Mouse (Mus musculus): ENCODE results near the gene Hcrtr1. TPM values are rescaled to one million over a fixed set of nuclear protein-coding genes. Genes with fewer than 3 reads are reported as not detected.

Gene Hcrtr1
- total RNA-seq, 1 experiment: 0.22 TPM

GRCm38 (mm10) chr4:130082211-130082610 is 56.9 kb downstream of the Hcrtr1 start:
- H3K4me3 ChIP-seq (ENCODE audit: insufficient read depth in 1 of 2, low read depth in 1 of 2, low read length in 2 of 2, poor library complexity in 1 of 2, severe bottlenecking in 1 of 2): no peak overlapping the region
- H3K9me3 ChIP-seq (ENCODE audit: control insufficient read depth, insufficient read depth, low read depth, low read length): no peaks in the 10 kb centered on the region
- no peaks in the 10 kb centered on the region for H3K36me3 ChIP-seq (ENCODE audit: control insufficient read depth, insufficient read depth, low read length, poor library complexity, severe bottlenecking)
- no peak overlapping the region for H3K9ac ChIP-seq (ENCODE audit: insufficient read depth, low read depth, low read length, poor library complexity, severe bottlenecking)
- in situ Hi-C loops (cut with MboI; ENCODE audit: low sequenced_read_pairs in 2 of 2, unreplicated experiment in 2 of 2): no loop called here
- TF ChIP-seq ZNF384 (IDR thresholded peaks at IDR 0.05; ENCODE audit: low read depth, low read length) (no peak), CHD2 (IDR thresholded peaks at IDR 0.05; ENCODE audit: low read depth, low read length) (no peak), MAFK (IDR thresholded peaks at IDR 0.05; ENCODE audit: insufficient read depth, low read depth, low read length) (no peak), HCFC1 (IDR thresholded peaks at IDR 0.05; ENCODE audit: borderline replicate concordance, insufficient read depth, low read length) (no peak), ZC3H11A (IDR thresholded peaks at IDR 0.05; ENCODE audit: borderline replicate concordance, low read depth, low read length) (no peak)
- no peak overlapping the region for H3K27ac ChIP-seq (ENCODE audit: insufficient read depth, low read depth, low read length, poor library complexity, severe bottlenecking)
- no peak for DNase-seq (ENCODE audit: low read depth, low spot score)
- no peaks in the 10 kb centered on the region; a peak in 1 of 4 replicates for H3K4me1 ChIP-seq (ENCODE audit: control insufficient read depth in 2 of 2, insufficient read depth in 2 of 2, low read length in 2 of 2, poor library complexity in 1 of 2)

- H3K9me3 ChIP-seq (ENCODE audit: control insufficient read depth, insufficient read depth, low read depth, low read length): no peaks in the 10 kb centered on the region
- no peak for DNase-seq (ENCODE audit: low read depth, low spot score)
- H3K27ac ChIP-seq (ENCODE audit: insufficient read depth, low read depth, low read length, poor library complexity, severe bottlenecking): no peak overlapping the region
- no peaks in the 10 kb centered on the region; a peak in 1 of 4 replicates for H3K4me1 ChIP-seq (ENCODE audit: control insufficient read depth in 2 of 2, insufficient read depth in 2 of 2, low read length in 2 of 2, poor library complexity in 1 of 2)
- TF ChIP-seq HCFC1 (IDR thresholded peaks at IDR 0.05; ENCODE audit: borderline replicate concordance, insufficient read depth, low read length) (no peak), MAFK (IDR thresholded peaks at IDR 0.05; ENCODE audit: insufficient read depth, low read depth, low read length) (no peak), ZC3H11A (IDR thresholded peaks at IDR 0.05; ENCODE audit: borderline replicate concordance, low read depth, low read length) (no peak), CHD2 (IDR thresholded peaks at IDR 0.05; ENCODE audit: low read depth, low read length) (no peak), ZNF384 (IDR thresholded peaks at IDR 0.05; ENCODE audit: low read depth, low read length) (no peak)
- H3K36me3 ChIP-seq (ENCODE audit: control insufficient read depth, insufficient read depth, low read length, poor library complexity, severe bottlenecking): no peaks in the 10 kb centered on the region
- in situ Hi-C loops (cut with MboI; ENCODE audit: low sequenced_read_pairs in 2 of 2, unreplicated experiment in 2 of 2): no loop called here
- H3K4me3 ChIP-seq (ENCODE audit: insufficient read depth in 1 of 2, low read depth in 1 of 2, low read length in 2 of 2, poor library complexity in 1 of 2, severe bottlenecking in 1 of 2): no peak overlapping the region
- H3K9ac ChIP-seq (ENCODE audit: insufficient read depth, low read depth, low read length, poor library complexity, severe bottlenecking): no peak overlapping the region
These were observed 57.6 kb downstream of the Hcrtr1 start for GRCm38 (mm10) chr4:130081345-130082190.

Other genes with a start within 250 kb of the Hcrtr1 start
- gene Spocd1, start 210.1 kb downstream of the Hcrtr1 start, total RNA-seq (2012; rRNA removed): 0.13 and 0.21 TPM in 2 replicates
- gene Adgrb2, start 154.5 kb downstream of the Hcrtr1 start, total RNA-seq (2012; rRNA removed): 19.5 and 36.2 TPM in 2 replicates
- gene Col16a1, start 91.5 kb downstream of the Hcrtr1 start, total RNA-seq (2012; rRNA removed): 3.1 and 4.9 TPM in 2 replicates
- 25.4 and 36.2 TPM in 2 replicates for gene Pef1, start 36.8 kb downstream of the Hcrtr1 start, total RNA-seq (2012; rRNA removed)
- gene Tinagl1, start 35.8 kb upstream of the Hcrtr1 start, total RNA-seq (2012; rRNA removed): 22.5 and 43.7 TPM in 2 replicates
- 0.09 and 0.53 TPM in 2 replicates for gene Gm853, start 83.0 kb upstream of the Hcrtr1 start, total RNA-seq (2012; rRNA removed)
- 4.6 and 8.0 TPM in 2 replicates for gene Serinc2, start 139.8 kb upstream of the Hcrtr1 start, total RNA-seq (2012; rRNA removed)
- gene Fabp3, start 169.2 kb upstream of the Hcrtr1 start, total RNA-seq (2012; rRNA removed): 97.5 and 145 TPM in 2 replicates
- 0.49 TPM in 1 of 2 replicates, not detected in the other for gene Gm10570, start 169.3 kb upstream of the Hcrtr1 start, total RNA-seq (2012; rRNA removed)
- gene Zcchc17, start 220.6 kb upstream of the Hcrtr1 start, total RNA-seq (2012; rRNA removed): 22.3 and 33.3 TPM in 2 replicates
- gene Snrnp40, start 220.8 kb upstream of the Hcrtr1 start, total RNA-seq (2012; rRNA removed): 136 and 147 TPM in 2 replicates